Mouse (Mus musculus) duodenum, adult 2 months (tissue): ENCODE results near the gene Mfge8. TPM values are rescaled to one million over a fixed set of nuclear protein-coding genes. Genes with fewer than 3 reads are reported as not detected.

Source experiments
- polyA plus RNA-seq: library from polyadenylated mRNA; depleted of rRNA; stranded (reverse); fragments of >200 nt; gene quantifications from 2 replicates; pipeline ENCODE4 v1.2.3, GENCODE M21; 2012; ENCODE audit warnings: low replicate concordance; rRNA removed

Mfge8 gene
- polyA plus RNA-seq, result 141 and 197 TPM in 2 replicates

GRCm38 (mm10) chr7:79148711-79149266 is at the start of gene Mfge8:
Gene Mfge8 (minus strand): TSS chr7:79149060.

GRCm38 (mm10) chr7:79130843-79131444 is 17.9 kb downstream of the Mfge8 start, which contains the start of gene Hapln3:
Gene Hapln3 (minus strand): TSS chr7:79131018.

Other genes starting within 250 kb of the Mfge8 start
- 13.8 and 18.7 TPM in 2 replicates for gene Isg20, start 235.6 kb downstream of the Mfge8 start, polyA plus RNA-seq
- gene Acan, start 95.6 kb downstream of the Mfge8 start, polyA plus RNA-seq, result 0.01 TPM in 1 of 2 replicates, not detected in the other
- gene Hapln3, start 18.0 kb downstream of the Mfge8 start, polyA plus RNA-seq, result 0.20 and 0.41 TPM in 2 replicates
- 35.7 and 77.3 TPM in 2 replicates for gene Abhd2, start 124.1 kb upstream of the Mfge8 start, polyA plus RNA-seq
- gene Rlbp1, start 238.0 kb upstream of the Mfge8 start, polyA plus RNA-seq, result 0.47 TPM in 1 of 2 replicates, not detected in the other
- 0.36 and 0.60 TPM in 2 replicates for gene Fanci, start 242.9 kb upstream of the Mfge8 start, polyA plus RNA-seq